Mouse (Mus musculus): ENCODE measurements at regions not wholly inside any gene's neighbourhood (a gene's known extent, or its start where the extent isn't known, plus 50 kb on each side); places are given as distances from the start of the nearest gene placed in this dataset.
A peak's percentile ranks its signal among the peaks of the same experiment; 100 is the strongest.

GRCm38 (mm10) chr1:61524886-61525285 is 113.7 kb upstream of the Pard3b start:
- Histone ChIP-seq H3K27me3 (ENCODE audit: control insufficient read depth, insufficient read depth, low read length, poor library complexity, severe bottlenecking) (no peaks in the 10 kb centered on the region), H3K36me3 (ENCODE audit: control insufficient read depth, insufficient read depth, low read length, poor library complexity, severe bottlenecking) (no peaks in the 10 kb centered on the region)
- peak; percentile 1 for DNase-seq (ENCODE audit: low read depth, low spot score)

GRCm38 (mm10) chr1:61525881-61526280 is 112.7 kb upstream of the Pard3b start:
- DNase-seq (ENCODE audit: low read depth, low spot score) = no peak
- H3K36me3 ChIP-seq (ENCODE audit: control insufficient read depth, insufficient read depth, low read length, poor library complexity, severe bottlenecking) = no peaks in the 10 kb centered on the region
- H3K27me3 ChIP-seq (ENCODE audit: control insufficient read depth, insufficient read depth, low read length, poor library complexity, severe bottlenecking) = no peaks in the 10 kb centered on the region

- no peak for DNase-seq (ENCODE audit: low read depth, low spot score)
- no peaks in the 10 kb centered on the region for H3K36me3 ChIP-seq (ENCODE audit: control insufficient read depth, insufficient read depth, low read length, poor library complexity, severe bottlenecking)
- no peaks in the 10 kb centered on the region for H3K27me3 ChIP-seq (ENCODE audit: control insufficient read depth, insufficient read depth, low read length, poor library complexity, severe bottlenecking)
Measured at GRCm38 (mm10) chr1:61528757-61529156, 109.9 kb upstream of the Pard3b start.

GRCm38 (mm10) chr1:61530166-61530565 is 108.5 kb upstream of the Pard3b start:
- Histone ChIP-seq H3K36me3 (ENCODE audit: control insufficient read depth, insufficient read depth, low read length, poor library complexity, severe bottlenecking) (no peaks in the 10 kb centered on the region), H3K27me3 (ENCODE audit: control insufficient read depth, insufficient read depth, low read length, poor library complexity, severe bottlenecking) (no peaks in the 10 kb centered on the region)
- no peak for DNase-seq (ENCODE audit: low read depth, low spot score)

- no peaks in the 10 kb centered on the region for H3K36me3 ChIP-seq (ENCODE audit: control insufficient read depth, insufficient read depth, low read length, poor library complexity, severe bottlenecking)
- H3K27me3 ChIP-seq (ENCODE audit: control insufficient read depth, insufficient read depth, low read length, poor library complexity, severe bottlenecking) = no peaks in the 10 kb centered on the region
- DNase-seq (ENCODE audit: low read depth, low spot score) = no peak
Measured at GRCm38 (mm10) chr1:61531487-61531886, 107.1 kb upstream of the Pard3b start.

- Histone ChIP-seq H3K27me3 (ENCODE audit: control insufficient read depth, insufficient read depth, low read length, poor library complexity, severe bottlenecking) (no peaks in the 10 kb centered on the region), H3K36me3 (ENCODE audit: control insufficient read depth, insufficient read depth, low read length, poor library complexity, severe bottlenecking) (no peaks in the 10 kb centered on the region)
- no peak for DNase-seq (ENCODE audit: low read depth, low spot score)
Measured at GRCm38 (mm10) chr1:61540081-61540480, 98.5 kb upstream of the Pard3b start.

- DNase-seq (ENCODE audit: low read depth, low spot score) = no peak
- Histone ChIP-seq H3K36me3 (ENCODE audit: control insufficient read depth, insufficient read depth, low read length, poor library complexity, severe bottlenecking) (no peaks in the 10 kb centered on the region), H3K27me3 (ENCODE audit: control insufficient read depth, insufficient read depth, low read length, poor library complexity, severe bottlenecking) (no peaks in the 10 kb centered on the region)
Measured at GRCm38 (mm10) chr1:61541166-61541565, 97.5 kb upstream of the Pard3b start.

DNA sequence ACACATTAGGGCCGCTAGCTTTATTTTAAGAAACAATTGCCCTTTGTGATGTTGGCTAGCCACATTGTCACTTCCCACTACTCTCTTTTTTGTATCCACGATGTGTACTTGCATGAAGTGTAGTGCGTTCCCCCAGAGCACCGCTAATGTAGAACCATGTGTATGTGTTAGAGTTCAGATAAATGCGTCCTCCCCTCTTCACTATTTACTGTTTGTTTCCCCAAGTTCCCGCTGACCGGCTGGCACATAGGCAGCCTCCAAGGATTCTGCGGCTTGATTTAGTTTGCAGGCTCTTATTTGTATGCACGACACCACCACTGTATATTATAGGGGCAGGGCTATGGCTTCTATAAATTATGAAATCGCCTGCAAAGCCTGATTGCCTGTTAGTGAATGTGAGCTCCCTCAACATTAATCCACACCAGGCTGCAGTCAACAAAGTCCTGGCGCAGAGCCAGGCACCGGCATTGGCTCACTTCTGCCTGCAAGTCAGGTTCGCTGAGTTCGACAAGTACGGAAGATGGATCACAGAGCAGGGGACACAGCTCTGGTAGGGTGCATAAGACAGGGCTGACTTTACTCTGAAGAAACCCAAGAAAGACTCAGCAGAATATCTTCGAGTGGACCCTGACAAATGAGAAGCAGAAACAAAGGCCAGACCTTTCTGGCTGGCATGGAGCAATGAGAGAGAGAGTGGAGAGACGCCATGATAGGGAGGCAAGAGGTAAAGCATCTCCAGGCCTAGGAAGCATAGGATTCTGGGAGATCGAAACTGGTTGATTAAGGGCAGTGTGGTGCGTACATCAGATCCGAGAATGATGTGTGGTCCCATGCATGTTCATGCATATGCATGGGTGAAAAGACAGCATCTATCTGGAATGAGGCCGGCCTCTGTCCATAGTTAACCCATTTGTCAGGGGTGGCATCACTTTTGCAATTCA is 85.8 kb upstream of the Pard3b start:
- DNase-seq (ENCODE audit: low read depth, low spot score) = no peak
- Histone ChIP-seq H3K36me3 (ENCODE audit: control insufficient read depth, insufficient read depth, low read length, poor library complexity, severe bottlenecking) (no peaks in the 10 kb centered on the region), H3K27me3 (ENCODE audit: control insufficient read depth, insufficient read depth, low read length, poor library complexity, severe bottlenecking) (no peaks in the 10 kb centered on the region)

GRCm38 (mm10) chr1:61559514-61559913 is 79.1 kb upstream of the Pard3b start:
- Histone ChIP-seq H3K36me3 (ENCODE audit: control insufficient read depth, insufficient read depth, low read length, poor library complexity, severe bottlenecking) (no peaks in the 10 kb centered on the region), H3K27me3 (ENCODE audit: control insufficient read depth, insufficient read depth, low read length, poor library complexity, severe bottlenecking) (no peaks in the 10 kb centered on the region)
- DNase-seq (ENCODE audit: low read depth, low spot score) = no peak

GRCm38 (mm10) chr1:61562091-61562490 is 76.5 kb upstream of the Pard3b start:
- DNase-seq (ENCODE audit: low read depth, low spot score) = no peak
- no peaks in the 10 kb centered on the region for H3K27me3 ChIP-seq (ENCODE audit: control insufficient read depth, insufficient read depth, low read length, poor library complexity, severe bottlenecking)
- no peaks in the 10 kb centered on the region for H3K36me3 ChIP-seq (ENCODE audit: control insufficient read depth, insufficient read depth, low read length, poor library complexity, severe bottlenecking)

DNA sequence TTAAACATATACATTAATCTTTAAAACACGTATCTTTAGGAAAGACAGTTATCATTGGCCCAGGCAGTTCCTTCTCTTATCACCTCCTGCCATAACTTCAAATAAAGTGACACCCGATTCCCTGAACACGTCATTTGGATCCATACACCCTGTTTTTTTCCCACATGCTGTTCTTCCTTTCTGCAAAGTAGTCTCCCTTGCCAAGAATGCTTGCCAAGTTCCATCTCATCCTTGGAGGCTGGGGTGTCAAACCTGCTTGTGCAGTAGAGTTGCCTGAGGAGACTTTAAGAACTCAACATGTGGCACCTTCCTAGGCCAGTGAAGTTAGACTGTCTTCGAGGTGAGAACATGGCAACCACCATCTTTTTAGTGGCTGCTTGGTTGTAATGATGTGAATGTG is 73.2 kb upstream of the Pard3b start:
- DNase-seq (ENCODE audit: low read depth, low spot score) = no peak
- Histone ChIP-seq H3K36me3 (ENCODE audit: control insufficient read depth, insufficient read depth, low read length, poor library complexity, severe bottlenecking) (no peaks in the 10 kb centered on the region), H3K27me3 (ENCODE audit: control insufficient read depth, insufficient read depth, low read length, poor library complexity, severe bottlenecking) (no peaks in the 10 kb centered on the region)

- H3K27me3 ChIP-seq (ENCODE audit: control insufficient read depth, insufficient read depth, low read length, poor library complexity, severe bottlenecking) = no peaks in the 10 kb centered on the region
- no peaks in the 10 kb centered on the region for H3K36me3 ChIP-seq (ENCODE audit: control insufficient read depth, insufficient read depth, low read length, poor library complexity, severe bottlenecking)
- DNase-seq (ENCODE audit: low read depth, low spot score) = no peak
Measured at GRCm38 (mm10) chr1:61574276-61574675, 64.3 kb upstream of the Pard3b start.

DNA sequence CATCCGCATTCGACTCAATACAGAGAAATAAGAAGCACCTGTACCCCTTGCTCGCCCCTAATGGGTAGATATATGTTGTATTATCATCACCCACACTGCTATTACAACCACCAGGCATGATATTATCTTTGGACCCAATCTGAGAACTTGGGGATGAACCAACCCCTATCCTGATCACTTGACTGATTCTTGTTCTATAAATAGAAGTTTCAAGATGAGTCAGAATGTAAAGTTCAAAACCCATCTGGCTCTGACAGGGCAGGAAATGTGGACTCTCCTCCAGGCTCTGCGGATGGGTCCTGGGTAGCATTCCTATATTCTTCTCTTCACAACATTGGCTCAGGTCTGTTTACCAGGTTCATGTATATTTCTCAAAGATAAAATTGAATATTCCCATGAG is 61.9 kb upstream of the Pard3b start:
- H3K27me3 ChIP-seq (ENCODE audit: control insufficient read depth, insufficient read depth, low read length, poor library complexity, severe bottlenecking) = no peaks in the 10 kb centered on the region
- DNase-seq (ENCODE audit: low read depth, low spot score) = no peak
- H3K36me3 ChIP-seq (ENCODE audit: control insufficient read depth, insufficient read depth, low read length, poor library complexity, severe bottlenecking) = no peaks in the 10 kb centered on the region

- H3K27me3 ChIP-seq (ENCODE audit: control insufficient read depth, insufficient read depth, low read length, poor library complexity, severe bottlenecking) = no peaks in the 10 kb centered on the region
- no peak for DNase-seq (ENCODE audit: low read depth, low spot score)
- no peaks in the 10 kb centered on the region for H3K36me3 ChIP-seq (ENCODE audit: control insufficient read depth, insufficient read depth, low read length, poor library complexity, severe bottlenecking)
Measured at GRCm38 (mm10) chr1:61587251-61587650, 51.4 kb upstream of the Pard3b start.

All from splenic B cell, adult 2 months (primary cell).